Mouse (Mus musculus) lung, postnatal 10 days (tissue): ENCODE data around the gene Mrgprf.

Experiments used
- DNase-seq: peaks from one replicate; pipeline ENCODE4 v3.0.0; 2021

Mrgprf gene

GRCm38 (mm10) chr7:145301341-145302005 is 845 bp downstream of the Mrgprf start:
- peak; percentile 59 for DNase-seq

GRCm38 (mm10) chr7:145302488-145303285 is 2.1 kb downstream of the Mrgprf start:
- peak; percentile 92 for DNase-seq

DNA sequence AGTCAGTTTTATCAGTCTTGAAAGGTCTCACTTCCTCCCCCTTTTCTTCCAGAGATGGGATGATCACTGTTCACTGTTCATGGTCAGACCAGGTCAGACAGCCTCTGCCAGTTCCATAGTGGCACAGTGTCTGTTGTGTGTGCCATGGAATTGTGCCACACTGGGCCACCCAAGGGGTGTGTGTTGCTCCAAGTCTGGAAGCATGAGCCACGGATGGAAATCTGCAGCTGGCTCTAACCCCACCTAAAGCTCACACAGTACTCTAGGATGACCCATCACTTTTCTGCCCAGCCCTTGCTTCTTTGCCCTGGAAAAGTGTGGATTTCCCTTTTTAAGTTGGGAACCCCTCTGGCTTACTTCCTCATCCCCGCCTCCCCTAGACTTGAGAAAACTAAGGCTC is 3.5 kb downstream of the Mrgprf start:
- no peak for DNase-seq

DNA sequence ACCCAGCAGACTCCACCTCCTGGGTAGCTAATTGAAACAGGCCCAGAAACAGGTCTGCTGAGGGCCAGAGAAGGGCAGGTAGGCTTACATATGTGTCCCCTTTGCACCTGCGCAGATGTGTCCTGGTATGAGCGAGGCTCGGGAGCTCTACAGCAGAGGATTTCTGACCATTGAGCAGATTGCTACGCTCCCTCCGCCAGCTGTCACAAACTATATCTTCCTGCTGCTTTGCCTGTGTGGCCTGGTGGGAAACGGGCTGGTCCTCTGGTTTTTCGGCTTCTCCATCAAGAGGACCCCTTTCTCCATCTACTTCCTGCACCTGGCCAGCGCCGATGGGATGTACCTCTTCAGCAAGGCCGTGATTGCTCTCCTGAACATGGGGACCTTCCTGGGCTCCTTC is 7.0 kb downstream of the Mrgprf start:
- DNase-seq, result no peak

- peak; percentile 17 for DNase-seq
Observed at GRCm38 (mm10) chr7:145308061-145308675, 7.5 kb downstream of the Mrgprf start.

DNA sequence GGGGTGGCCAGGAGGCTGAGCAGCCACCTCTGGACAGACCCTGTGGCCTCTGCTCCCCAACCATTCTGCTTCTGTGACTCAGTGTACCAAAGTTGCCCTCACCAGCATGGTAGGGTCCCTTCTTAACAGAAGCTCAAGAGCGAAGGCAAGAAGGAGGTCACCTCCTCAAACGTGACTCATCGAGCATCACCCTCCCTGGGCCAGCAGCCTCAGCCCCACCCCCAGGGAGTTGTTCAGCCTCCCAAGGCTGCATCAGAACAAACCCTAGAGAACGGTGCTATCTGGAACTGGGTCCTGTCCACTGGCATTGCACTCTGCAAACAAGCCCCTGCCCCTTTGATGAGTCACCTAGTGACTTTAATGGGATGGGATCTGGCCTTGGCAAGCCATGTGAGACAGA is 8.2 kb downstream of the Mrgprf start:
- DNase-seq, result peak; percentile 41

GRCm38 (mm10) chr7:145309877-145310276 is 9.2 kb downstream of the Mrgprf start:
- DNase-seq, result no peak

DNA sequence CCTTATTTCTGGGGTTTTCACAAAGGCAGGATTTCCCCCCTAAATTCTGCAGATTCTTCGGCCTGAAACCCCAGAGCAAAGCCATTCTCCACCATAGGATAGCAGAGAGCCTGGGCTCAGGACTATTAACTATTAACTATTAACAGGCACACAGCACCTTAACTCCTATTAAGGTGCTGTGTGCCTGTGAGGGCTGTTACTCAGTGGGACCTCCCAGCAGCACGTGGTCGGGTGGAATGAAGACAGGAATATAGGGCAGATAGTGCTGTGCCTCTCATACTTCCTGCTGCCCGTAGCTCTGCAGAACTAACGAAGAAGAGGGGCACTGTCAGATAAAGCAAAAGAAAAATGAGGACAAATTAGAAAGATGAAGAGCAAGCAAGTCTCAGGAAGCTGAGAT is 9.9 kb downstream of the Mrgprf start:
- no peak for DNase-seq

DNA sequence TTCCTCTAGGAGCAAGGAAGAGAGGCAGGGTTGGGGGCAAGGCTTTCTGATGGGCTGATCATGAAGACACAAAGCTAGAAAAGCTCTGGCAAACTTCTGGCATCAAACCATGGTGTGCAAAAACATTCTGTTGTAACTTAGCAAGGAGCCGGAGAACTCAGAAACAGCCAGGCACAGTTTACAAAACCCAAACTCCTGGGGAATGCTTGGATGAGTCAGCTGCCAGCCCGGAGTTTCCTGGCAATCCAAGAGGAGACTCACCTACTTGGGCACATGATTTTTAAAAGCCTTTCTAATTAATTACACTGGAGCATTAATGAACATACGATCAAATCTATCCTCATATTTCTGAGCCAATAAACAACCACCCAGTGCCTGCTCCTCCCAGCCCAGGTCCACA is 11.5 kb downstream of the Mrgprf start:
- no peak for DNase-seq

DNA sequence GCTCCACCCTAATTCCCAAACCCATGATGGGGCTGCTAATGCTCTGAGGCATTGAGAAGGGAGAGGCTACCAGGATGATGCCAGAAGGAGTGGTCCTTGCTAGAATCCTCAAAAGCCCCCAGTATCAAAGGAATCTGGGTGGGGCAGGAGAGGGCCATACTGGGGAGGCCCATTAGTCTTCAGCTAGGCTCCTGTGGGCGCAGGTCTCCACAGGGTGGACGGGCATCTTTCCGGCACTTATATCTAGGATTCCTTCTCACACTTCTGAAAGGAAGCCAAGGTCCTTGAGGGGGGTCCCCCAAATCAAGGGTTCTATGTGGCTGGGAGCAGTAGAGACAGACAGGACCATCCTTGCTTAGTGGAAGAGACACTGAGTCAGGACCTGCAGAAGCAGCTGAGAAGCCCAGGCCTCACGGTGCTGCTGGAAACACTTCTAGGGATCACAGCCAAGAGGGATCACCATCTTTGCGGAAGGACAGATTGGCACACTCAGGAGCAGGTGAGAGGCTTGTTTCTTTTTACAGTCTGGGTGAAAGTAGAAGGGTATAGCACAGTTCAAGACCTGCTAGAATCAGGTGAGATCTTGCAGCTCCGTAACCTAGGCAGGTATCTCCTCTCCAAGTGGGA is 14.3 kb downstream of the Mrgprf start, which contains the start of gene Mrgprd:
Mrgprd (plus strand) TSS at position 51 of the 627 bp plus-strand sequence.
- no peak for DNase-seq

DNA sequence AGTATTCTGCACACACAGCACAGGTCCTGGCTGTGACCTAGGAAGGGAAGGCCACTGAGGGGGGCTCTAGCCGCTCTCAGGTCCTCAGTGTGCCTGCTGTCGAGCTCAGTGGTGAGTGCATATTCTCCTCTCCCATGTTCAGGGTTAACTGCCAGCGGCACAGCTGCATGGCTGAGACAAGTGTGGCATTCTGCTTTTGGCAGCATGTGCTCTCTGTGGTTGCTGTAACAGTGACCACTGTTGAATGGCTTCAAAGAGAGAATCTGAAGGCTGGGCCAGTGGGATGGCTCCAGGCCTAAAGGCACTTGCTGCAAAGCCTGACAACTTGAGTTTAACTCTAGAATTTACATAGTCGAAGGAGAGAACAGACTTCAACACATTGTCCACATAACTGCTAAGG is 16.9 kb downstream of the Mrgprf start:
- peak; percentile 35 for DNase-seq

DNA sequence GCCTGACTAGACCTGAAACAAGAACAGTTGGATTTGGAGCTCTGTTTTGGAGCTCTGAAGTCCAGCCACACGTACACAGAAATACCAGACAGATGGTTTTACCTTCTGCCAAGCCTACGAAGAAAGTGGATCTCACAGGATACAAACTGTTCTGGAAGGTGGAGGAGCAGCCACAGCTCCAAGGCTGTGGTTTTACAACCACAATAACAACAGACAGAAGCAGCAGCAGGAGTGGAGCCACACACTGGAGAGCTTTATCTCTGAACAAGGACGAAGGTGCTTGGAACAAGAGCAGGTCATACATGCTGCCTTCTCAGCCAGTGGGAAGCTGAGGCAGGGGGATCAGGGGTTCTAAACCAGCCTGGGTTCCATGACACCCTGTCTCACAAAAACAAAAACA is 18.9 kb downstream of the Mrgprf start:
- no peak for DNase-seq

- no peak for DNase-seq
Observed at GRCm38 (mm10) chr7:145323607-145324006, 23.0 kb downstream of the Mrgprf start.

DNA sequence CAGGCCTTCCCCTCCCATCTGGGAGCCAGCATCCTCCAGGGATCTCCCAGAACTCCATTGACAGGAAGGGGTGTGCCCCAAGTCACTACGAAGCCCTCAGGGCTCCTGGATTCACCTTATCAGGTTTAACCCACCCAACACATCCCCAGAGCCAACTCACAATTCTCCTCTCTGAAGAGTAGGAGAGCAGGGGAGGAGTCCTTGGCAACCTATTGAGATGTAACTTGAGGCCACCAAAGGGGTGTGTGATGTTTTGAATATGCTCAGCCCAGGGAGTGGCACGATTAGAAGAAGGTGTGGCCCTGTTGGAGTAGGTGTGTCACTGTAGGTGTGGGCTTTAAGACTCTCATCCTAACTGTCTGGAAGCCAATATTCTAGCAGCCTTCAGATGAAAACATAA is 25.1 kb downstream of the Mrgprf start:
- no peak for DNase-seq

GRCm38 (mm10) chr7:145329982-145330381 is 29.4 kb downstream of the Mrgprf start:
- DNase-seq, result no peak

DNA sequence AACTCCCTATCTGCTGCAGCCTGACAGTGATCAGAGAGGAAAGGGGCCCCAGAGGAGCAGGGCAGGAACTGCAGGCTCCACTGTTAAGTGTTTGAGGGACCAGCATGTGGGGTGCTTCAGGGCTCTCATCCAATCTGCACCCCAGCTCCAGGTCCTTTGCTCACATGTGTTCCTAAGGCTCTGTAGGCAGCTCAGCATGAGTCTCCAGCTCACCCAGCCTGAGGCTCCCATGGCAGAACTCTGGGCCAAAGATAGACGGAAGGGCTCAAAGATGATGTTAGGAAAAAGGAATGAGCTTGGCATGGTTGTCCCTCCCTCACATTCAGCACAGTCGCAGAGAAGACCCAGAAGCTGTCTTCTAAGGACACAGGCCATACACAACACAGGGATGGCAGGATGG is 30.0 kb downstream of the Mrgprf start:
- peak; percentile 46 for DNase-seq

GRCm38 (mm10) chr7:145332376-145333041 is 31.9 kb downstream of the Mrgprf start:
- peak; percentile 24 for DNase-seq

GRCm38 (mm10) chr7:145333936-145334335 is 33.3 kb downstream of the Mrgprf start:
- no peak for DNase-seq

- peak; percentile 39 for DNase-seq
Observed at GRCm38 (mm10) chr7:145334428-145335027, 33.9 kb downstream of the Mrgprf start.

DNA sequence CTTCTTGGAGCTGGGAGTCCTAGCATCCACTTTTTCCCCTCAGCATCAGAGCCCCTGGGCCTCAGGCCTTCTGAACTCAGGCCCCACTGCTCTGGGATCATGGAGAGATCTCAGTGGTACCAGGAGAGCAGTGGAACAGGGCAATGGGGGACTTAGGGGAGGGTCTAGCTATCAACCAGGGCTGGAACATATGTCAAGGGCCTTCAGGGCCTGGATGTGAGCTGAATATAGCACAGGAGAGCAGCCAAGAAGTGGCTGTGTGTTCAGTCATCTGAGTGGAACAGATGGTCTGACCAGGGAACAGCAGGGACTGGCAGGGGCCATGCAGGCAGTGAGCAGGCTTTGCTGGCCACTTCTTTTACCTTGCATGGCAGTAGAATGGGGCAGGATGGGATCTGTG is 34.6 kb downstream of the Mrgprf start:
- DNase-seq, result no peak

DNA sequence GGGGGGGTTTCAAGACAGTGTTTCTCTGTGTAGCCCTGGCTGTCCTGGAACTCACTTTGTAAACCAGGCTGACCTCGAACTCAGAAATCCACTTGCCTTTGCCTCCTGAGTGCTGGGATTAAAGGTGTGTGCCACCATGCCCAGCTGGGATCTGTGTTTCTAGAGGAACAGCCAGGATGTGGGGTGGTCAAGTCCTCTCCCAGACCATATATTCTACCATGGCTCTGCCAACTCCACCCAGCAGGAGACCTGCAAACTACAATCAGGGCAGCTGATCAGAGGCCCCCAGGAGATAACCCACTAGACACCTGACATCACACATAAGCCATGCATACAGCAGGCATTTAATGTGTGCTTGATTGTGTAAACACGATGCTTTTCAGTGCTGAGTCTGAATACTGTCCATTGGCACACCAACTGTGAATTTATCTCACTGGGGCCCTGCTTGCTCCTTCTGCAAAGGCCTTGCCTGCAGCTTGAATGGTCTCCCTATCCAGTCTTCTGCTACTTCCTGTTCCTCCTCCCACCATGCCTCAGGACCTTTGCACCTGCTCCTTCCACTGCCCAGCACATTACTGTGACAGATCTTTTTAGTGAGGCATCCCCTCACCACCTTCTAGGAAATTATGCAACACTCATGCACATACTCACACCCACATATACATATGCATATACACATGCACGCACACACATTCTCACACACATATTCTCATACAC is 35.1 kb downstream of the Mrgprf start:
- no peak for DNase-seq

DNA sequence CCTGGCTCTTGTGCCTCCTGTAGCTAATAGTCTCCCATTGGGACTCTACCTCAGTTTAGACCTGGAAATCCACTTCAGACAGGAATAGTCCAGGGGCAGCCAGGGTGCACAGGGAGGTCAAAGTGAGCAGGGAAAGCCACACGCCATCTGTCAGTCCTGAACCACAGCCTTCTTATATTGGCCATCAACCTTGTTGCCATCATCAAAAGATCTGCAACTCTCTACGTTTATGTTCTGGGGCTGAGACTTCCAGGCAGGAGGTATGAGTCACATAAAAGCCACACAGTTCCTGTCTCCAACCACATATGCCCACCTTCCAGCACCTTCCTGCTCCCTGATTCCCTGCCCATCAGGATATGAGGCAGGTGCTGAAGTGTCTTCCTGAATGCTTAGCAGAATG is 37.3 kb downstream of the Mrgprf start:
- no peak for DNase-seq
